Mouse (Mus musculus) effector memory CD4-positive, alpha-beta T cell, adult 7 months (primary cell): Measurements from ENCODE around the gene Gm4756. TPM values are rescaled to one million over a fixed set of nuclear protein-coding genes. Genes with fewer than 3 reads are reported as not detected.

Experiments
- polyA plus RNA-seq: library from polyadenylated mRNA; unstranded; fragments of 100-300 nt; shearing (Covaris generic); gene quantifications from one replicate; pipeline ENCODE4 v1.2.1, GENCODE M21; 2017

Gm4756 gene
- polyA plus RNA-seq, result not detected

GRCm38 (mm10) chr12:72649611-72650330 is at the start of gene Gm4756:
Gene Gm4756 (minus strand): TSS chr12:72649661.

GRCm38 (mm10) chr12:72664735-72665337 is 15.4 kb upstream of the Gm4756 start, which contains the start of gene Dhrs7:
Gene Dhrs7 (minus strand): TSS chr12:72664909.

GRCm38 (mm10) chr12:72536021-72536597 is 113.4 kb downstream of the Gm4756 start, which contains the start of gene Pcnx4:
Gene Pcnx4 (plus strand): TSS chr12:72536383.

Other genes with a start within 250 kb of the Gm4756 start
- gene Rtn1, start 240.6 kb downstream of the Gm4756 start, polyA plus RNA-seq, result not detected
- gene Lrrc9, start 207.8 kb downstream of the Gm4756 start, polyA plus RNA-seq, result 0.10 TPM
- 6.8 TPM for gene Pcnx4, start 113.3 kb downstream of the Gm4756 start, polyA plus RNA-seq
- 51.7 TPM for gene Dhrs7, start 15.2 kb upstream of the Gm4756 start, polyA plus RNA-seq
- gene Ppm1a, start 107.8 kb upstream of the Gm4756 start, polyA plus RNA-seq, result 81.7 TPM